Mouse (Mus musculus): ENCODE measurements around the gene Satb1.

DNA sequence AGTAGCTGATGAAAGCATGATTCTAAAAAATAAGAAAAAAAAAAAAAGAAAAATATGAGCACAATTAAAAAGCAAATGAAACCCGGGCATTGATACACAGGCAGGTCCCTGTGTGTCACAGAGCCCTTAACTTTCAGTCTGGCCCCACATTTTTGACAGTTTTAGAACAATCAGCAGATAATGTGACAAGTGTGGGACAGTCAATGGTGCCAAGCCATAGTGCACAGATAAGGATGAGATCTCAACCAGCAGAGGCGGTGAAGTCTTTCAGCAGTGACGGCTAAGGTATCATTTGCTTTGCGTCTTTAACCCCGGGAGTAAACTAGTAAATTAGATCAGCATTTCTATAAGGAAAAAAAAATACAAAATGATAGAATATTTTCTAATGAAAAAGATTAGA is 36.6 kb downstream of the Satb1 start:
- TF ChIP-seq POLR2A (IDR thresholded peaks at IDR 0.05; ENCODE audit: borderline replicate concordance, extremely low read depth, insufficient read depth, insufficient read length, poor library complexity, severe bottlenecking): no peak
- no peak for TF ChIP-seq CTCF (IDR thresholded peaks at IDR 0.05; ENCODE audit: borderline replicate concordance, extremely low read depth, insufficient read depth, insufficient read length)

All from brain, embryonic 14.5 days (tissue).